Mouse (Mus musculus) liver, embryonic 11.5 days (tissue): Measurements from ENCODE around the gene Atp8a2. TPM values are rescaled to one million over a fixed set of nuclear protein-coding genes. Genes with fewer than 3 reads are reported as not detected.
"Not testable (repeated sequence)": the region's sequence is repeated elsewhere in the genome, so short reads cannot be mapped to it uniquely, and the experiment has no call there.

Source experiments
- ATAC-seq: fragments of 200-750 bp; cut with Nextera tagmentation; replicated peaks from 2 replicates; pipeline ENCODE4 v1.8.0; 2017; ENCODE audit warnings: moderate number of reproducible peaks, mild to moderate bottlenecking, moderate TSS enrichment, moderate library complexity; ENCODE audit not compliant: low FRiP score
- DNase-seq: peaks from one replicate; pipeline ENCODE4 v3.0.0-alpha.2; 2017; ENCODE audit warnings: low spot score
- H3K27ac ChIP-seq: fragments of 300-500 bp; sonication (generic); 2 replicates; pipeline ENCODE4 v1.5.1; 2014; ENCODE audit warnings: mild to moderate bottlenecking, low read depth, low read length, control low read depth
- H3K27me3 ChIP-seq: fragments of 300-500 bp; sonication (generic); replicated peaks from 2 replicates; pipeline ENCODE4 v1.6.1; 2014; ENCODE audit warnings: low read length, mixed read lengths; ENCODE audit not compliant: control insufficient read depth, insufficient read depth
- H3K36me3 ChIP-seq: fragments of 300-500 bp; sonication (generic); 2 replicates; pipeline ENCODE4 v1.6.1; 2014; ENCODE audit warnings: mild to moderate bottlenecking, low read length, moderate library complexity, mixed read lengths; ENCODE audit not compliant: control insufficient read depth, insufficient read depth
- H3K4me1 ChIP-seq: fragments of 300-500 bp; sonication (generic); replicated peaks from 2 replicates; pipeline ENCODE4 v1.6.1; 2014; ENCODE audit warnings: low read length, mixed read lengths; ENCODE audit not compliant: control insufficient read depth, insufficient read depth
- H3K4me2 ChIP-seq: fragments of 300-500 bp; sonication (generic); 2 replicates; pipeline ENCODE4 v1.6.1; 2014; ENCODE audit warnings: mild to moderate bottlenecking, control low read depth, moderate library complexity
- H3K4me3 ChIP-seq: fragments of 300-500 bp; sonication (generic); 2 replicates; pipeline ENCODE4 v1.5.1; 2014; ENCODE audit warnings: low read depth, low read length, control low read depth
- H3K9ac ChIP-seq: fragments of 300-500 bp; sonication (generic); 2 replicates; pipeline ENCODE4 v1.6.1; 2014; ENCODE audit warnings: low read depth, low read length, control low read depth
- H3K9me3 ChIP-seq: fragments of 300-500 bp; sonication (generic); 2 replicates; pipeline ENCODE4 v1.6.1; 2016; ENCODE audit warnings: low read length, inconsistent platforms, mixed read lengths; ENCODE audit not compliant: control insufficient read depth
- WGBS: fragments of 180-500 bp; shearing (Covaris S2); extraction: QIAGEN DNeasy Blood & Tissue Kit; methylation state at CpG from one replicate; pipeline ENCODE4 v1.1.7; 2014; 5-methylcytosine and 5-hydroxymethylcytosine counted together
- polyA plus RNA-seq: library from polyadenylated mRNA; unstranded; fragments of >200 nt; fragmentation: Nextera tagmentation; extraction: Ambion mirVana; gene quantifications from 2 replicates; pipeline ENCODE4 v1.2.1, GENCODE M21; 2014

Atp8a2 gene
- polyA plus RNA-seq, 1 experiment from 2014 or later: 2.2 TPM

DNA sequence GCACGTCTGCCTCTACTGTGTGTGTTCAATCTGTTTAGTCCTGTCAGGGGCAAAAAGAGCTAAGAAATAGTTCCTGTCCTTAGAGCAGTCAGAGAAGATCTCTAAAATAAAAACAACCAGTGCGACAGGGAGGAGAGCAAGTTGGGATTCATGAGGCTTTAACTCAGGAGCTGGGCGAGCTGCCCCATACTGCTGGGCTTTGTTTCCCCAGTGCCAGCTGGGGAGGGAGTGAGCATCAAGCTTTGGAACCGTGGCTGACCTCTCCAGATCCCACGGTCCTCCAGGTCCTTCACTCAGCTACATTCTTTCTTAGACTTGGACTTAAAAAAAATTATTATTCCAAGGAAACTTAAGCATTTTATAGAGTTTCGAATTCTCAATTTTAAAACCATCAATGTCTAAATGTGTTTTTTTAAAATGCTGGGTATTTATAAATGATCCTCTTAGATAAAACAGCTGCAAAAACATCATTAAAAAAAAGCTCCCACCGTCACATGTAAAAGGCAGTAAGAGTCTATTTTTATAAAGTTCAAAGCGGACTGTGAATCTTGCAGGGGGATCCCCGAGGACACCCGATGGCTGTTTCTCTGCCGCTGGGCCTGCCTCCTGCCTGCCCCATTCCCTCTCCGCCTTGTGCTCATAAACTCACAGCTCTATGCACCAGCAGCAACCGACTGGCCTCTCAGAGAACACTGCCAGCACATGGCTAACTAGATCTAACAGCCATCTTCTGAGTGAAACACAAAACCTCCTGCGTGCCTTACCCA is 350.2 kb downstream of the Atp8a2 start:
- Histone ChIP-seq H3K36me3 (no peaks in the 10 kb centered on the region), H3K9ac (no peak overlapping the region), H3K4me2 (no peak overlapping the region), H3K4me1 (no peaks in the 10 kb centered on the region), H3K27me3 (no peaks in the 10 kb centered on the region), H3K27ac (no peak overlapping the region), H3K9me3 (no peaks in the 10 kb centered on the region), H3K4me3 (no peak overlapping the region)
- WGBS: 66% methylated on average over 14 of the region's 14 CpGs
- ATAC-seq (no peak), DNase-seq (no peak)

DNA sequence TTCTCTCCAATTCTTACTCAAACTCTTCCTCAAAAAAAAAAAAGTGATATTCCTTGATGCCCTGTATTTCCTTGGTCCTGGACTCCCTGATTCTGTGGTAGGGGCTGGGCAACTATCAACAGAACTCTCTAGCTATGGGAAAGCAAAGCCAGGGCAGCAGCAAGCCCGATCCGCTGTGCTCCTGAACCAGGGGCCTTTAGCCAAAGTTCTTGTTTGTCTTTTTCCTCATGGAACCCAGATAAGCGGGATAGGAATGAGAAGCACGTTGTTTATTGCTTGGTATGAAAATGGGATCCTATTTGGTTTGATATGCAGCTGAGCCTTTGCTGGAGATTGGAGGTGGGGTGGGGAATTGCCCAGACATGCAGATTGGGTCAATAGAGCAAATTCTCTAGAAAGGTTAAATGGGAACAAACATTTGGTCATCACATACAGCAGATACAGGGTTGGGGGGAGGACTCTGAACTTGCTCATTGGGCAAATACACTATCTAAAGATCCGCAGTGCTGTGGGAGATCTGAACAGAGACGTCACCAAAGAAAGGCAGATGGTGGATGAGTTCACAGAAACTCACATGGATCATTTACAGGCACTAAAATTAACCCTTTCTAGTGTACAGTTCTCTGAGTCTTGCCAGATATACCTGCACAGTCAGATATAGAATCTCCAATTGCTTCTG is 353.6 kb downstream of the Atp8a2 start:
- no peaks in the 10 kb centered on the region for H3K27me3 ChIP-seq
- H3K9ac ChIP-seq: no peak overlapping the region
- ATAC-seq (no peak), DNase-seq (no peak)
- H3K4me1 ChIP-seq: no peaks in the 10 kb centered on the region
- no peak overlapping the region for H3K27ac ChIP-seq
- no peaks in the 10 kb centered on the region for H3K36me3 ChIP-seq
- H3K4me2 ChIP-seq: no peak overlapping the region
- H3K4me3 ChIP-seq: no peak overlapping the region
- WGBS: 59% methylated on average over 6 of the region's 6 CpGs
- H3K9me3 ChIP-seq: no peaks in the 10 kb centered on the region

DNA sequence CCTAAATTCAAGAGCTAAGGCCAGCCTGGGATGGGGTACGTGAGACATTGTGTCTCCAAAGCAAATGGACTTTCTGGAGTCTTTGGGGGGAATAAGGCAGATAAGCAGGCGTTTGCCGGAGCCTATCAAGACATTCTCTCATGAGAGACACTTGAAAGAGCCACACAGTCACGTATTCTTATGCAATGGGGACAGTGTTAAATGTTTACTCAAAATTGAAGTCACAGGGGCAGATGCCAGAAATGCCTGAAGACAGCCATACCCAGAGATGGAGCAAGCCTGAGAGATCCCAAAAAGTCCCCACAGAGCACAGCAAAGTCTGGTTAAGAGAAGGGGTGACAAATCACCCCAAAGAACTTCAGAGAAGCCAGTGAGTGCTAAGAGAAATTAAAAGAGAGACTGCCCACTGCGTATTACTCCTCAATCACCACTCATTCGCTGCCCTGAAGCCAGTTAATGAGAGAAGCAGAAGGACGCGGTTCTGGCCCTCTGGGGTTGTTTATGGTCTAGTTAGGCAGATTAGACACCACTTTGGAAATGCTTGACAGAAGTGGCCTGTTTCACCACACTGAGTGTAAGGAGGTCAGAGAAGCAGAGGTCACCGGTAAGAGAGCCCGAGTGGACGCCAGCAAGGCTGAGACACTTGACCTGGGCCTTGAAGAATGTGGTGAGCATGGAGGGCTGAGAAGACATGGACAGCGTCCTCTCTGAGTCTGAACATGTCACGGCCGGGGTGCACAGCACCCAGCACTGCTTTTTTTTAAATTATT is 356.8 kb downstream of the Atp8a2 start:
- no peaks in the 10 kb centered on the region for H3K9me3 ChIP-seq
- ATAC-seq: no peak
- H3K4me3 ChIP-seq: no peak overlapping the region
- DNase-seq: no peak
- WGBS: 64% methylated on average over 14 of the region's 14 CpGs
- H3K9ac ChIP-seq: no peak overlapping the region
- no peaks in the 10 kb centered on the region for H3K27me3 ChIP-seq
- no peaks in the 10 kb centered on the region for H3K36me3 ChIP-seq
- no peak overlapping the region for H3K4me2 ChIP-seq
- no peaks in the 10 kb centered on the region for H3K4me1 ChIP-seq
- H3K27ac ChIP-seq: no peak overlapping the region

DNA sequence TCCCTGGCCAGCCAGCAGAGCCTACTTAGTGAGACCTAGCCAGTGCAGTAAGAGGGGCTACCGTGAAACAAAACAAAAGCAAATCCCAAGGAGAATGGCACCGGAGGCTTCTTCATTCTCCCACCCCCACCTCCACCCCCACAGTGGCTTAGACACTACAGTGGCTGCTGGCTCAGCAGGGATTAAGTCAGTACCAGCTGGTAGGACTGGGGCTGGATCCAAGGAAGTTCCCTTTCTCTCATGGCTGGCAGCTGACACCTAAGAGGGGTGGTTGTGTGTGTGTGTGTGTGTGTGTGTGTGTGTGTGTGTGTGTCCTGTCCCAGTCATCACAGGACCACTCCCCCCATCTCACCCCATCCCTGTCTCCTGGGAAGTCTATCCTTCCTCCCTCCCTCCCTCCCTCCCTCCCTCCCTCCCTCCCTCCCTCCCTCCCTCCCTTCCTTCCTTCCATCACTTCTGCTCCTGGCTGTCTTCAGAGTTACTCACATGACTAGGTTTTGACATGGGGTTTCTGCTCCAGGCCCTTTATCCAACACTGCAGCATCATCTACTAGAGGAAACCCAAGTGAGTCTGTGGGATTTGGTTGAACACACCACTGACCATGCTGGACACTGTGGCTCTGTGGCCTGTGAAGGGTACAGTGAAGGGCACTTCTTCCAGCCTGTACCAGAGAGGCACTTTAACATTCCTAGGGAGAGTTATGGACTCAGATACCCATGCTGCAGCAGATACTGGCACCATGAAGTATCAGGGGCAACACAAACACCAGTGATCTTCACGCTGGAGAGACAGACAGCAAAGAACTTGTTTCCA is 358.3 kb downstream of the Atp8a2 start:
- not testable (repeated sequence) for H3K4me2 ChIP-seq, H3K4me3 ChIP-seq, H3K4me1 ChIP-seq, H3K9ac ChIP-seq, H3K36me3 ChIP-seq, H3K27me3 ChIP-seq, ATAC-seq, H3K27ac ChIP-seq, DNase-seq, H3K9me3 ChIP-seq
- WGBS: 74% methylated on average over 1 of the region's 3 CpGs

DNA sequence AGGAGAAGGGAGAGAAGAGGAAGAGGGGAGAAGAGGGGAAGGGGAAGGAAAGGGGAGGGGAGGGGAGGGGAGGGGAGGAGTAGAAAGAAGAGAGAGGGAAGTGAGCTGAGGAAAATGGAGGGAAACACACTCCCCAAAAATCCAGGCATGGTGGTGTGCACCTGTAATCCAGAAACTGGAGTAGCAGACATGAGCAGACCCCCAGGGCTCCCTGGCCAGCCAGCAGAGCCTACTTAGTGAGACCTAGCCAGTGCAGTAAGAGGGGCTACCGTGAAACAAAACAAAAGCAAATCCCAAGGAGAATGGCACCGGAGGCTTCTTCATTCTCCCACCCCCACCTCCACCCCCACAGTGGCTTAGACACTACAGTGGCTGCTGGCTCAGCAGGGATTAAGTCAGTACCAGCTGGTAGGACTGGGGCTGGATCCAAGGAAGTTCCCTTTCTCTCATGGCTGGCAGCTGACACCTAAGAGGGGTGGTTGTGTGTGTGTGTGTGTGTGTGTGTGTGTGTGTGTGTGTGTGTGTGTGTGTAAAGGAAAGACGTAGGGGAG is 359.2 kb downstream of the Atp8a2 start:
- not testable (repeated sequence) for H3K27me3 ChIP-seq, H3K9me3 ChIP-seq, ATAC-seq, H3K4me3 ChIP-seq, H3K4me1 ChIP-seq, DNase-seq, H3K36me3 ChIP-seq, H3K4me2 ChIP-seq, H3K9ac ChIP-seq, H3K27ac ChIP-seq
- WGBS: no CpG with 5 or more reads among the region's 3 CpGs

DNA sequence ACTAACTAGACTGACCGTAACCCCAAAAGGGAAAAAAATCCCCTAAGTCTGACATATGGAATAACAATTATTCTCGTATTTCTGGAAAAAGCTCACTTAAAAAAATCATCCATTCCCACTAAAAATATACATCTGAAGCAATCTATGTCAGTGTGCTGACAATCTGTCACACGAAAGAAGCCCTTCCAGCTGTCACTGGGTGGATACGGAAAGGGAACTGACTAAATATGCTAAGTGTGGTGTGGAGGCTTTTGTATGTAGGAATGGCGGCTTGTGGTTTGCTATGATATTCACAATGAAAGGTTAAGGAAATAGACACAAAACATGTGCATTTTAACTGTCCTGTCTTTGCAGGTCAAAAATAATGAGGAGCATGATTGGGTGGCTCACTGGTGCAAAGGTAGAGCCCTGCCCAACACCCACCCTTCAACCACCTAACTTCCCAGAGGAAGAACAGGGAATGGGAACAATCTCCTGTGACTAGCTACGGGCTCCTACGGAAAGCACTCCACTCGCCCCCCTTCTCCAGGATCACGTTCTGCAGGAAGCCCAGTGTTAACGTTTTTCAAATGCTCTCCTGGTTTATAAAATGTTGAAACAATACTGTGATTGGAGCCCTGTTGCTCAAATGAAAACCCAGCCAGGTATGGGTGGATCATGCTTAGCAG is 360.0 kb downstream of the Atp8a2 start:
- Histone ChIP-seq H3K9me3 (no peaks in the 10 kb centered on the region), H3K36me3 (no peaks in the 10 kb centered on the region), H3K4me2 (no peak overlapping the region), H3K9ac (no peak overlapping the region), H3K4me1 (no peaks in the 10 kb centered on the region), H3K27me3 (no peaks in the 10 kb centered on the region), H3K27ac (no peak overlapping the region), H3K4me3 (no peak overlapping the region)
- ATAC-seq (no peak), DNase-seq (no peak)
- WGBS: 56% methylated on average over 10 of the region's 10 CpGs

DNA sequence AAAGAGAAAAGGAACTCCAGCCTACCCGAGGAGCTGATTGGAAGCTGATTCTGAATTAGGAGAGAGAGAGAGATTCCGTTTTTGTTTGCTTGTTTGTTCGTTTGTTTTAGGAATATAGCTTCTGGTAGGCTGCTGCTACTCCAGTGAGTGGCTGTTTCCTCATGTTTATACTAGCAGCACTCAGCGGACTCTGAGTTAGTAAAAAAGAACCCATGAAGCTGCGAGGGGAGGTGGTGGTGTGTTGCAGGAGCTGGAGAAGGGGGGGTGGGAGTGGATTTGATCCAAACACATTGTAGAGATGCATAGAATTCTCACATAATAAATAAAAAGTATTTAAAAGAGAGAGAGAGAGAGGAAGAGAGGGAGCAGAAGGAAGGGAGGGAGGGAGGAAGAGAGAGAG is 367.4 kb downstream of the Atp8a2 start:
- ATAC-seq (no peak), DNase-seq (no peak)
- no peaks in the 10 kb centered on the region for H3K4me1 ChIP-seq
- no peaks in the 10 kb centered on the region for H3K9me3 ChIP-seq
- no peak overlapping the region for H3K4me2 ChIP-seq
- no peak overlapping the region for H3K27ac ChIP-seq
- H3K36me3 ChIP-seq: no peaks in the 10 kb centered on the region
- H3K27me3 ChIP-seq: no peaks in the 10 kb centered on the region
- WGBS: 71% methylated on average over 5 of the region's 5 CpGs
- no peak overlapping the region for H3K4me3 ChIP-seq
- H3K9ac ChIP-seq: no peak overlapping the region

DNA sequence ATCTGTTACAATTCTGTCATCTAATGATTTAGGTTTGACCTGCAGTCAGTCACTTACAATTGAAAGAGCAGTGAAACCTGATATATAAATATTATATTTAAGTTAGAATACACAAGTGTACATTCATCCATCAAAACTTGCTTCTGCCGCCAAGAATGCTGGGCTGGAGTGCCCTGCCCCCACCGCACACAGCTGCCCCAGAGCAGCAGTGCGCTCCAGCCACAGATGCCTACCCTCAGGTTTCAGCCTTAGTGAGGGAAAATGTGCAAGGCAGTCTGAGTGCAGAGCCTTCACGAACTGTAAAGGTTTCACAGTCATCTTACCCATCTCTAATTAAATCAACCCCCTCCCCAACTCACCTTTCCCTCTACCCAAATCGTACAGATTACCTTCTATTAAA is 369.6 kb downstream of the Atp8a2 start:
- H3K4me2 ChIP-seq: no peak overlapping the region
- no peak overlapping the region for H3K4me3 ChIP-seq
- 58% methylated on average over 5 of the region's 5 CpGs for WGBS
- H3K36me3 ChIP-seq: no peaks in the 10 kb centered on the region
- no peaks in the 10 kb centered on the region for H3K4me1 ChIP-seq
- H3K27me3 ChIP-seq: no peaks in the 10 kb centered on the region
- H3K27ac ChIP-seq: no peak overlapping the region
- H3K9me3 ChIP-seq: no peaks in the 10 kb centered on the region
- ATAC-seq: no peak
- H3K9ac ChIP-seq: no peak overlapping the region
- no peak for DNase-seq
